Mouse (Mus musculus): ENCODE data around the gene BC049762. TPM values are rescaled to one million over a fixed set of nuclear protein-coding genes. Genes with fewer than 3 reads are reported as not detected.

BC049762 gene
- not detected for polyA plus RNA-seq (2014; fragmentation: Illumina TruSeq; extraction: RNeasy Lipid Tissue Mini Kit (QIAGEN cat#74804); ENCODE audit: low read depth, low replicate concordance)

GRCm38 (mm10) chr11:51262342-51263285, at the start of gene BC049762:
Gene BC049762 (minus strand): TSS chr11:51263046.

DNA sequence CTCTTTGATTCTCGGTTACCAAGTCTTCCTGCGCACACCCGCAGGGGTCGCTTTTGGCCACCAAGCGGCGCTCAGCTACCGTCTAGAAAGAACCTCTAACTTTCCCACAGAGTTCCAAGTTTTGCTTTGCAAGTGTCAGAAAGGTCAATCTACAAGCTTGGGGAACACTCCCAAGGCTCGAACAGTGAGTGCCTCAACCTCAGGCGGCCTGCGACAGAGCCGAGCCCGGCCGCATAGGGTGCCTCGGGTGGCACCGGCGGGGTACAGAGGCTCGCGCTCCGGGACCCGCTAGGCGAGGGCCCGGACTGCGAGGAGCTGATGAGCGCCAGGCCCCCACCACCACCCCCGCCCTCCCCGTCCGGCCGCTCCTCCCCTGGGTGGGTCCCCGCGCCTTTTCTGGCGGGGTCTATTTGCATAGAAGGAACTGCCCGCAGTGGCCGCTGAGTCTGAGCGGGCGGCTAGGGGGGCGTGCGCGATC, 26.8 kb upstream of the BC049762 start, which contains the start of gene Col23a1:
Gene Col23a1 (plus strand): TSS at position 357 of the 478 bp plus-strand sequence.

GRCm38 (mm10) chr11:51261680-51262219, 1.1 kb downstream of the BC049762 start, which contains the start of gene Clk4:
Gene Clk4 (plus strand): TSS chr11:51261730.

DNA sequence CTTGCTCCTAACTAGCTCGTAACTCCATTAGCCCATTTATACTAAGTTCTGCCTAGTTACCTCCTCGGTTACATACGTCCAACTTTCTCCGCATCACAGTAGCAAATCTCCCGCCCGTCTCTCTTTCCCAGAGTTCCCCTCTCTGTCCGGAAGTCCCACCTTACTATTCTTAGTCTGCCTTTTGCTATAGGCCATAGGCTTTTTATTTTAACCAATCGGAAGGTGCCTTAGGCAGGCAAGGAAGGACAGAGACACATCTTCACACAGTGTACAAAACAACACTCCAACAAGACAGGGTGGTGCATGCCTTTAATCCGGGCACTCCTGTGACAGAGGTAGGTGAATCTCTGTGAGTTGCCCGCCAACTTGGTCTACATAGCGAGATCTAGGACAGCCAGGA, 42.5 kb downstream of the BC049762 start, which contains the start of gene Gm12569:
Gene Gm12569 (plus strand): TSS at position 166 of the 400 bp plus-strand sequence.

Other genes starting within 250 kb of the BC049762 start
- gene Olfr54, start 248.8 kb downstream of the BC049762 start, polyA plus RNA-seq (2014; fragmentation: Illumina TruSeq; extraction: RNeasy Lipid Tissue Mini Kit (QIAGEN cat#74804); ENCODE audit: low read depth, low replicate concordance), result not detected
- gene Olfr1375, start 214.9 kb downstream of the BC049762 start, polyA plus RNA-seq (2014; fragmentation: Illumina TruSeq; extraction: RNeasy Lipid Tissue Mini Kit (QIAGEN cat#74804); ENCODE audit: low read depth, low replicate concordance), result not detected
- gene Zfp354a, start 203.8 kb downstream of the BC049762 start, polyA plus RNA-seq (2014; fragmentation: Illumina TruSeq; extraction: RNeasy Lipid Tissue Mini Kit (QIAGEN cat#74804); ENCODE audit: low read depth, low replicate concordance), result 2.5 TPM
- gene Gm12569, start 42.6 kb downstream of the BC049762 start, polyA plus RNA-seq (2014; fragmentation: Illumina TruSeq; extraction: RNeasy Lipid Tissue Mini Kit (QIAGEN cat#74804); ENCODE audit: low read depth, low replicate concordance), result not detected
- gene Clk4, start 1.3 kb downstream of the BC049762 start, polyA plus RNA-seq (2014; fragmentation: Illumina TruSeq; extraction: RNeasy Lipid Tissue Mini Kit (QIAGEN cat#74804); ENCODE audit: low read depth, low replicate concordance), result 93.0 TPM
- gene Col23a1, start 26.9 kb upstream of the BC049762 start, polyA plus RNA-seq (2014; fragmentation: Illumina TruSeq; extraction: RNeasy Lipid Tissue Mini Kit (QIAGEN cat#74804); ENCODE audit: low read depth, low replicate concordance), result 1.6 TPM

All from heart, adult 10 weeks (tissue).